Mouse (Mus musculus) layer of hippocampus, postnatal 14 days (tissue): Measurements from ENCODE around the gene P2rx6. TPM values are rescaled to one million over a fixed set of nuclear protein-coding genes. Genes with fewer than 3 reads are reported as not detected.
"Not testable (repeated sequence)": the region's sequence is repeated elsewhere in the genome, so short reads cannot be mapped to it uniquely, and the experiment has no call there.

Experiments
- DNase-seq, 2 experiments: peaks; one replicate each; pipeline ENCODE4 v3.0.0; 2021 to 2022; ENCODE audit warnings: low spot score in 2 of 2, mixed read lengths in 1 of 2
- long read RNA-seq, 2 experiments: library from polyadenylated mRNA; stranded (forward); transcript quantifications; one replicate each; pipeline ENCODE4 v2.0.0; 2021
- total RNA-seq, 2 experiments: library from RNA; stranded (reverse); gene quantifications; 2 replicates each; pipeline ENCODE4 v1.2.3; 2021

The P2rx6 gene
- total RNA-seq: 1 to 10 TPM in 1 of 2 experiments, under 1 TPM in 1; 0.83 to 1.1 TPM
- long read RNA-seq, experiment 1, partial matches to known transcripts: 0 of 1 reads
- long read RNA-seq, experiment 1, other reads (novel, unspliced or antisense): 1 of 1 reads
- long read RNA-seq, experiment 2, partial matches to known transcripts: 0 of 2 reads
- long read RNA-seq, experiment 2, other reads (novel, unspliced or antisense): 2 of 2 reads

- no peak for DNase-seq
These were observed at the start of gene P2rx6 for GRCm38 (mm10) chr16:17561751-17562208. Gene P2rx6, plus strand, starts transcription at chr16:17561885.

DNA sequence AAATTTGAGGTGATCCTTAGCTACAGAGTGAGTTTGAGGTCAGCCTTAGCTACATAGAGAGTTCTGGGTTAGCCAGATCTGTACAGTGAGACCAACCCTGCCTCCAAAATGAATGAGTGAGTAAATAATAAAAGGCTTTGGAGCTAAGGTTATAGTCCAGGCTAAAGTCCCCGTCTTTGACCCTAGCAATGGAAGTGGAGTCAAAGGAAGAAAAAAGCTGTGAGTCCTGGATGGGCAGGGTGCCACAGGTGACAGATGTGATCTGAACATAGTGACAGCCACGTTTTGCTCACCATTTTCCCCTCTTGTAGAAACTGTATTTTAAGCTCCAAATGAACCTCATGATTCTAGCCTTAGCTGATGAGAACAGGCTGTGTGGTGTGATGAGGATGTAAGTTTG is 42.8 kb upstream of the P2rx6 start:
- no peak for DNase-seq

- DNase-seq: no peak
These were observed 37.5 kb upstream of the P2rx6 start for GRCm38 (mm10) chr16:17524156-17524555.

DNA sequence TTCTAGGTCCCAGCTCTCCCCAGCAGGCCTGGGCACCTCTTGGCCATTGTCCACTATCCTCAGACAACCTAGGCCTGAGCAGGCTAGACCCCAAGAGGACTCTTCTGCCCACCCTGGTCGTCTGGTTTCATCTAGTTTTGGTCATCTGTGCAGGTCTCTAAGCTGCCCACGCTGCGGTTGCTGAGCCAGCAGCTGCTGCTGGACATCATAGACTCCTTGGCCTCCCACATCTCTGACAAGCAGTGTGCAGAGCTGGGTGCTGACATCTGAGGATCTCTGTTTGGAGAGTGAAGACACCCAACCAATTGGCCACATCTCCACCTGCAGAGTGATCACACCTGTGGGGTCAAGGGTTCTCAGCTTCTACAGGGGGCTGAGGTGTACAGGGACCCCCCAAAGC is 36.2 kb upstream of the P2rx6 start:
- no peak for DNase-seq

GRCm38 (mm10) chr16:17526223-17526622 is 35.5 kb upstream of the P2rx6 start:
- DNase-seq: no peak

- no peak for DNase-seq
These were observed 34.1 kb upstream of the P2rx6 start for GRCm38 (mm10) chr16:17527606-17528005.

GRCm38 (mm10) chr16:17528276-17528675 is 33.4 kb upstream of the P2rx6 start:
- no peak for DNase-seq

- DNase-seq: no peak
These were observed 31.6 kb upstream of the P2rx6 start for GRCm38 (mm10) chr16:17529981-17530586.

DNA sequence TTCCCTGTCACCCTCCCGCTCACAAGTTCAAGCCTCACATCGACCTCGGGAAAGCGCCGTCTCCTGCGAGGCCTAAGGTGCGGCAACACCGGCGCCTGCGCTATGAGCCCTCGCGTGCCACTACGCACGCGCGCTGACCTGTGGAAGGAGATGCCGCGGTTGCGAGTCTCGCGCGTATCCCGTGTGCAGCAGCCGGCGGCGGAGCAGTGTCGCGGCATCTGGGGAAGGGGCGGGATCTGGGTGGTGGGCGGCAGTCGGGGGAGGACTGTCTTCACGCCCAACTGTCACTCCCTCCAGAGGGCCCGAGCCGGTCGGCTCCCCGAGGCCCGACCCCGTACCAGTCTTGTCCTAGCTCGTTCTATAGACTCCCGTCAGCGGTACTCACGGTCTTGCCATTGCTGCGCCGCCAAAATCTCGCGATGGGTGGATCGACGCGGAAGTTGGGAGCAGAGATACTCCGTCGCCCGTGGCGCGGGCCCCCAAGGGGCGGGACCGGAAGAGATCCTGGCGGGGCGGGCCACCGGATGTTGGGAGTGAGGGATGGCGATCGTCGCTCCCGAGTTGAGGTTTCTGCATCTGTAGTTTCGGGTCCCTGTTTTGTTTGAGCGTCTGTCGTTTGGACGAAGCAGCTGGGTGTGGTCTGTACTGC is 30.9 kb upstream of the P2rx6 start, which contains the start of gene Thap7:
Gene Thap7 (minus strand): TSS at position 497 of the 649 bp plus-strand sequence.
- DNase-seq: peak; percentile 96 to 98

DNA sequence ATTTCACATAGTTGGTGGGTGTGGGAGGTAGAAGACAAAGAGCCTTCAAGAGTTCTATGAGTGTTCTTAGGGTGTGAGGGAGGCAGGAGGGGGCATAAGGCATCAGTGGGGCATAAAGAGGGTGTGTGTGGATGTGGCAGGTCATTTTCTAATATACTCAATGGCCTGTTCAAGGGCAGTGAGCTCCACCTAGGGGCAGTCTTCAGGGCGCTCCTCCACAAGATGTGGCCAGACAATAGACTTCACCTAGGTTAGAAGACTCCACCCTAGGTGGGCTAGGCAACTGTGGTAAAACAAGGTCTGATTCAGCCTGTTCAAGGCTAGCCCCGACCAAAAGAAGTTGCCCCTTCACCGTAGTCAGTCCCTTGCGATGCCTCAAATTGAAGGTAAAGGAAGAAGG is 29.4 kb upstream of the P2rx6 start:
- no peak for DNase-seq

DNA sequence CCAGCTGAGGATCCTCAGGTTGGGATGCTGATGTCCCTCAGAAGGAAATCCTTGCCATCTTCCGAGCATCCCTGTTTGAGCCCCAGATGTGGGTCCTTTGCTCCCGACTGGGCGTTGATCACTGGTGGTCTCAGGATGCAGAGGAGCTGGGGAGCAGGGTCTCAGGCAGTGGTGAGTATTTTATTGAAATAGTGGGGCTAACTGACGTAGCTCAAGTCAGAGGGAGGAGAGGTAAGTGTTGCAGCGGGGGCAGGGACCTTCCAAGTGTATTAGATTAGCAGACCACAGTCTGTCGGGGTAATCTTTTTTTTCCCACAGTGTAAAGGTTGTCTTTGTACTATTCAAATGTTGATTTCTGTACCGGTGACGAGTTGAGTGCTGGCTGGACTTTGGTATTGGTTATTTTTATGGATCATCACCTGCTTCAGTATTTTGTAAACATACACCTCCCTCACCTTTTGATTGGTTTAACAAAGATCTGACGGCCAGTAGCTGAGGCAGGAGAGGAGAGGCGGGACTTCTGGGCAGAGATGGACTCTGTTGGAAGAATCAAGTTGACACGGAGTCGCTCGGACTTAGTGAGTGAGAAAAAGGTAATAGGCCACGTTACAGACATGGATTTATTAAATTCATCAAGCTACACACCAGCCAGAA is 28.9 kb upstream of the P2rx6 start:
- no peak for DNase-seq

DNA sequence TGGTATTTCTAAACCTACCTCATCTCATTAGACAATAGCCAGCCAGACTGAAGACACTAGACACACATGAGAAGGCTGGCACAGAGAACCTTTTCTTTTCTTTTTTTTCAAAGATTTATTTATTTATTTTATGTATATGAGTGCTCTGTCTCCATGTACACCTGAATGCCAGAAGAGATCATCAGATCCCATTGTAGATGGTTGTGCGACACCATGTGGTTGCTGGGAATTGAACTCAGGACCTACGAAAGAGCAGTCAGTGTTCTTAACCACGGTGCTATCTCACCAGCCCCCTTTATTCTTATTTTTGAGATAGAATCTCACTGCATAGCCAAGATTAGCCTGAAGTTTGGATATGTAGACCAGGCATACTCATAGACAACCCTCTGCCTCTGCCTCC is 25.1 kb upstream of the P2rx6 start:
- no peak for DNase-seq

- DNase-seq: no peak
These were observed 19.1 kb upstream of the P2rx6 start for GRCm38 (mm10) chr16:17542632-17543031.

GRCm38 (mm10) chr16:17552837-17553236 is 8.8 kb upstream of the P2rx6 start:
- no peak for DNase-seq

- DNase-seq: no peak
These were observed 7.6 kb upstream of the P2rx6 start for GRCm38 (mm10) chr16:17553910-17554685.

DNA sequence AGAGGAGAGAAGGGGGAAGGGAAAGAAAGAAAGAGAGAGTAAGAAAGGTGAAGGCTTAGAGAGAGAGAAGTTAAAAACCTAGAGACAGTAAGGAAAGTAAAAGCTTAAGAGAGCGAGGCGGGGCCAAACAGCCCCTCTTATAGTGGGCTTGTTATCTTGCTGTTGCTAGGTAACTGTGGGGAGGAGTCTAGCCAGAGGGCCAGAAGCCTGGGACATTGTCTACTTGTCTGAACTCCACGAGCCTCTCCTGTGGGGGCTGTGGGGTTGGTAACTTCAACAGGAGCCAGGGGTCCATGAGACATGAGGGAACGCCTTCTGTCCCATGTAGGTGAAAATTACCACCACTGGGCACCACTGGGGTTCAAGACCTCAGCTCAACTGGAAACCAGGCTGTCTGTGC is 7.0 kb upstream of the P2rx6 start:
- not testable (repeated sequence) for DNase-seq

DNA sequence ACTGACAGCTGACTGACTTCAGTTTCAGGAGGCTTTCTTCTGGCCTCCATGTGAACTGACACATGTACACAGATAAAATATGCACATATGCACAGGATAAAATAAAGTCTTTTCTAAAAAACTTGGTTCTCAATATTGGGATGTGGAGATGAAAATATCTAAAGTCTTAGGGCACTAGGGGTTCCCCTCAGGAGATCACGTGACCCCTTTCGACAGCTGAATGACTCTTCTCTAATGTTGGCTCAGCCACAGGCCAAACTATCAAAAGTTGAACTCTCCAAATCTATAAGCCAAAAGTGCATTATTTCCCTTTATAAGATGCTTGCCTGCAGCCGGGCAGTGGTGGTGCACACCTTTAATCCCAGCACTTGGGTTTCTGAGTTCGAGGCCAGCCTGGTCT is 5.5 kb upstream of the P2rx6 start:
- no peak for DNase-seq

DNA sequence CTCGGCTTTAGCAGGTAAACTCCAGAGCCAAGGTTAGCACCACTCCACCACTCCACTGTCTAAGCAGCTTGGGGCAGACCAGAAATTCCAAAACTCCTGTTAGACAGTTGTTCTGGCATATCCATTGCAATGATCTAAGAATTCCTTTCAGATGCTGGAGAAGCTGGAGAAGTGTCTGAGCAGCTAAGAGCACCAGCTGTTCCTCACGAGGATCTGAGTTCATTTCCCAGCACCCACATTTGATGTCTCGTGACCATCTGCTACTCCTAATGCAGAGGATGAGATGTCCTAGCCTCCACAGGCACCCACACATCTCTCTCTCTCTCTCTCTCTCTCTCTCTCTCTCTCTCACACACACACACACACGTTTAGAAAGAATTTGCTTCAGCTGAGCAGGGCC is 4.8 kb upstream of the P2rx6 start:
- no peak for DNase-seq

GRCm38 (mm10) chr16:17557947-17558480 is 3.7 kb upstream of the P2rx6 start:
- peak; percentile 74 for DNase-seq

DNA sequence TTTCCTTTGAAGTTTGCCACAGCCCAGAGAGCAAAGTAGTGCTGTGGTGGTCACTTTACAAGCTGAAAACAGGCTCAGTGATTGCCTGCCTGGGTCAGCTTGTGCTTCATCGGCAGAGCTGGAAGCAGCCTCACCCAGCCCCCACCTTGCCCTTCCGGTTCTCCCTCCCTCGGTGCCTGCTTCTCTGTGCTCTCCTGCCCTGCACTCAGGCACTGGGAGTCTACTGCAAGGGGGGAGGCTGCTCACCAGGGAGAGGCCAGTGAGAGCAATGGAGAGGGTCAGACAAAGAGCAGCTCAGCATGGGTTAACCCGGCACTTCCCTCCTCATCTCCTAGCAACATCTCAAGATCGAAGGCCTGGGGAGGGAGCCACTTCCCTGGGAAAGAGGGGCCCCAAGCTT is 2.9 kb upstream of the P2rx6 start:
- no peak for DNase-seq
